Mouse (Mus musculus) midbrain, embryonic 11.5 days (tissue): ENCODE measurements around the gene Gm44511. TPM values are rescaled to one million over a fixed set of nuclear protein-coding genes. Genes with fewer than 3 reads are reported as not detected.

Source experiments
- ATAC-seq: fragments of 200-750 bp; cut with Nextera tagmentation; 2 replicates; pipeline ENCODE4 v1.8.0; 2017; ENCODE audit warnings: moderate TSS enrichment, moderate library complexity; ENCODE audit not compliant: low FRiP score
- DNase-seq: peaks from one replicate; pipeline ENCODE4 v3.0.0; 2015; ENCODE audit warnings: low spot score; ENCODE audit errors: missing footprints
- H3K27ac ChIP-seq: fragments of 300-500 bp; sonication (generic); 2 replicates; pipeline ENCODE4 v1.5.1; 2014; ENCODE audit warnings: low read depth, low read length
- H3K27me3 ChIP-seq: fragments of 300-500 bp; sonication (generic); 2 replicates; pipeline ENCODE4 v1.6.1; 2014; ENCODE audit warnings: mild to moderate bottlenecking, low read length, moderate library complexity, mixed read lengths; ENCODE audit not compliant: control insufficient read depth, insufficient read depth
- H3K36me3 ChIP-seq: fragments of 300-500 bp; sonication (generic); 2 replicates; pipeline ENCODE4 v1.6.1; 2014; ENCODE audit warnings: mild to moderate bottlenecking, low read length, moderate library complexity, mixed read lengths; ENCODE audit not compliant: control insufficient read depth, insufficient read depth
- H3K4me1 ChIP-seq: fragments of 300-500 bp; sonication (generic); 2 replicates; pipeline ENCODE4 v1.6.1; 2014; ENCODE audit warnings: low read length; ENCODE audit not compliant: control insufficient read depth, insufficient read depth
- H3K4me2 ChIP-seq: fragments of 300-500 bp; sonication (generic); 2 replicates; pipeline ENCODE4 v1.6.1; 2014; ENCODE audit warnings: mild to moderate bottlenecking, moderate library complexity
- H3K4me3 ChIP-seq: fragments of 300-500 bp; sonication (generic); 2 replicates; pipeline ENCODE4 v1.5.1; 2014; ENCODE audit warnings: low read depth, low read length
- H3K9ac ChIP-seq: fragments of 300-500 bp; sonication (generic); 2 replicates; pipeline ENCODE4 v1.6.1; 2014; ENCODE audit warnings: low read length
- H3K9me3 ChIP-seq: fragments of 300-500 bp; sonication (generic); 2 replicates; pipeline ENCODE4 v1.6.1; 2016; ENCODE audit warnings: low read length; ENCODE audit not compliant: control insufficient read depth
- WGBS: fragments of 180-500 bp; shearing (Covaris S2); extraction: QIAGEN DNeasy Blood & Tissue Kit; methylation state at CpG from one replicate; pipeline ENCODE4 v1.1.7; 2014; 5-methylcytosine and 5-hydroxymethylcytosine counted together
- polyA plus RNA-seq: library from polyadenylated mRNA; unstranded; fragments of >200 nt; fragmentation: Nextera tagmentation; extraction: Ambion mirVana; gene quantifications from 2 replicates; pipeline ENCODE4 v1.2.1, GENCODE M21; 2014

Gene Gm44511
- polyA plus RNA-seq, 1 experiment from 2014 or later = not detected

GRCm38 (mm10) chr6:128734896-128735295, 91.2 kb downstream of the Gm44511 start:
- Histone ChIP-seq H3K4me3 (no peak overlapping the region), H3K27me3 (no peaks in the 10 kb centered on the region), H3K9me3 (no peaks in the 10 kb centered on the region), H3K4me2 (no peak overlapping the region), H3K4me1 (no peaks in the 10 kb centered on the region), H3K36me3 (no peaks in the 10 kb centered on the region), H3K27ac (no peak overlapping the region), H3K9ac (no peak overlapping the region)
- ATAC-seq (no peak), DNase-seq (no peak)

- 74% methylated on average over 5 of the region's 5 CpGs for WGBS
These were observed 92.0 kb downstream of the Gm44511 start for GRCm38 (mm10) chr6:128733908-128734679.

GRCm38 (mm10) chr6:128732032-128732431, 94.1 kb downstream of the Gm44511 start:
- no peaks in the 10 kb centered on the region for H3K9me3 ChIP-seq
- H3K4me2 ChIP-seq = no peak overlapping the region
- no peak for ATAC-seq

More at GRCm38 (mm10) chr6:128733908-128734679, 92.0 kb downstream of the Gm44511 start:
- Histone ChIP-seq H3K9me3 (no peaks in the 10 kb centered on the region), H3K27me3 (no peaks in the 10 kb centered on the region), H3K4me3 (no peak overlapping the region), H3K9ac (no peak overlapping the region), H3K4me1 (no peaks in the 10 kb centered on the region), H3K27ac (no peak overlapping the region), H3K4me2 (no peak overlapping the region), H3K36me3 (no peaks in the 10 kb centered on the region)
- ATAC-seq (no peak), DNase-seq (no peak)

More at GRCm38 (mm10) chr6:128732032-128732431, 94.1 kb downstream of the Gm44511 start:
- Histone ChIP-seq H3K36me3 (no peaks in the 10 kb centered on the region), H3K27me3 (no peaks in the 10 kb centered on the region), H3K4me1 (no peaks in the 10 kb centered on the region), H3K27ac (no peak overlapping the region), H3K4me3 (no peak overlapping the region), H3K9ac (no peak overlapping the region)
- 84% methylated on average over 3 of the region's 3 CpGs for WGBS
- DNase-seq = no peak

Other genes with a start within 250 kb of the Gm44511 start
- not detected in 2 replicates for gene A2ml1, start 244.7 kb downstream of the Gm44511 start, polyA plus RNA-seq
- gene Klrb1a, start 202.8 kb downstream of the Gm44511 start, polyA plus RNA-seq = not detected in 2 replicates
- not detected in 2 replicates for gene Clec2h, start 163.9 kb downstream of the Gm44511 start, polyA plus RNA-seq
- gene Klrb1, start 103.3 kb downstream of the Gm44511 start, polyA plus RNA-seq = not detected in 2 replicates
- gene Klrb1c, start 37.1 kb downstream of the Gm44511 start, polyA plus RNA-seq = 0.08 TPM in 1 of 2 replicates, not detected in the other
- not detected in 2 replicates for gene Klrb1b, start within 50 bp of the Gm44511 start, polyA plus RNA-seq
- gene Clec2i, start 61.3 kb upstream of the Gm44511 start, polyA plus RNA-seq = not detected in 2 replicates
- 0.67 and 0.90 TPM in 2 replicates for gene BC035044, start 64.8 kb upstream of the Gm44511 start, polyA plus RNA-seq
- gene Clec2g, start 108.1 kb upstream of the Gm44511 start, polyA plus RNA-seq = not detected in 2 replicates
- gene Klrb1f, start 219.6 kb upstream of the Gm44511 start, polyA plus RNA-seq = 0.23 and 0.28 TPM in 2 replicates